Mouse (Mus musculus): ENCODE data around the gene Nudt8.
"Not testable (repeated sequence)": the region's sequence is repeated elsewhere in the genome, so short reads cannot be mapped to it uniquely, and the experiment has no call there.

DNA sequence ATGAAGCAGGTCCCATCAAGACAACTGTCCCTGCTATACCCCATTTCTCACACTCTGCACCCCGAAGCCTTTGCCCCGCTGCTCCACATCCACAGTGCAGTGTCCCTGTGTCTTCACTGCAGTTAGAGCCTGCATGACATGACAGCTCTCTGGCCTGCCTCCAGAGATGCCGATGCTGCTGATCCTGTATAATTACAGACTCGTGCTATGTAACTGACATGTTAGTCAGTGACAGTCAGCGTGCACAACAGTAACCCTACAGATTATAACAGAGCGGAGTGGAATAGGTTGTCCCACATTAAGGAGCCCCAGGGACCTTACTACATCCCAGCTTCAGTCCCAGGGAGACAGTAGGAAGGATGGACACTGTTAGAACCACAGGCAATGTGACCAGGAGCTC lies 25.8 kb upstream of the Nudt8 start:
- TF ChIP-seq POLR2A (IDR thresholded peaks at IDR 0.05; ENCODE audit: borderline replicate concordance, insufficient read depth, low read length); CTCF (IDR thresholded peaks at IDR 0.05; ENCODE audit: borderline replicate concordance, insufficient read depth, low read depth, low read length): not testable (repeated sequence)
